Mouse (Mus musculus) R1 (cell line): ENCODE measurements around the gene Rbm47.
A peak's percentile ranks its signal among the peaks of the same experiment; 100 is the strongest.

Experiments
- DNase-seq: peaks from one replicate; pipeline ENCODE4 v3.0.0-alpha.2; 2018; ENCODE audit warnings: low read depth, low spot score

Rbm47 gene

GRCm38 (mm10) chr5:66086304-66086703, 86.6 kb downstream of the Rbm47 start:
- no peak for DNase-seq

DNA sequence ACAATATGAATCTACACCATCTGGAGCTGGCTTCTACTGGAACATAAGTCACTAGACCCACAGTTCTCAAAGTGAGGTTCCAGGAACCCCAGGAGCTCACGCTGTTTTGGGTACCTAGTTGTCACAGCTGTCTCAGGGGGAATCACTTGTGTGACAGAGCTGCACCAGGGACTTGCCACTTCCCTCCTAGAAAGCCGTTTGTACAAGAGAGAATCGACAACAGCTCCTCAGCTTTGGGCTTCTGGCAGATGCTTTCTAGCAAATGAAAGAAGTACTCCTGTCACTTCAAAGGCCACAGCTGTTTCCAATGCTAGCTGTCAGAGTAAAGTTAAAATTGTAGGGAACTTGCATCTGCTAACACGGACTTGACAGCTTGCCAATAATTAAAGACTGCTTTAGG, 87.4 kb downstream of the Rbm47 start:
- DNase-seq = no peak

GRCm38 (mm10) chr5:66084541-66084940, 88.4 kb downstream of the Rbm47 start:
- DNase-seq = no peak

DNA sequence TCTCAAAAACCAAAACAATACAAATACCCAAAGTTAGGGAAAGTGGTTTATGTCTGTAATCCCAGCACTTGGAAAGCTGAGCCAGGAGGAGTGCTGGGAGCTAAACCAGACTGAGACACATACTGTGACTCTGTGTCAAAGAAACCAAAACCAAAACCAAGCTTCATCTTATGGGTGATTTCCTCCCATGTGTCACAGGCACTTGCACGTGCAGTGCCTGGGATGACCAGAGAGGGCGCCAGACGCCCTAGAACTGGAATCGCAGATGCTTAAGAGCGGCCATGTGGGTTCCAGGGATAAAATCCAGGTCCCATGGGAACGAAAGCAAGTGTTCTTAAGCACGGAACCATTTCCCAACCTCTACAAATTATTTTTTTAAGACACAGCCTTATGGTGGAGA, 89.6 kb downstream of the Rbm47 start:
- peak; percentile 93 for DNase-seq

GRCm38 (mm10) chr5:66082229-66082572, 90.7 kb downstream of the Rbm47 start:
- DNase-seq = no peak

DNA sequence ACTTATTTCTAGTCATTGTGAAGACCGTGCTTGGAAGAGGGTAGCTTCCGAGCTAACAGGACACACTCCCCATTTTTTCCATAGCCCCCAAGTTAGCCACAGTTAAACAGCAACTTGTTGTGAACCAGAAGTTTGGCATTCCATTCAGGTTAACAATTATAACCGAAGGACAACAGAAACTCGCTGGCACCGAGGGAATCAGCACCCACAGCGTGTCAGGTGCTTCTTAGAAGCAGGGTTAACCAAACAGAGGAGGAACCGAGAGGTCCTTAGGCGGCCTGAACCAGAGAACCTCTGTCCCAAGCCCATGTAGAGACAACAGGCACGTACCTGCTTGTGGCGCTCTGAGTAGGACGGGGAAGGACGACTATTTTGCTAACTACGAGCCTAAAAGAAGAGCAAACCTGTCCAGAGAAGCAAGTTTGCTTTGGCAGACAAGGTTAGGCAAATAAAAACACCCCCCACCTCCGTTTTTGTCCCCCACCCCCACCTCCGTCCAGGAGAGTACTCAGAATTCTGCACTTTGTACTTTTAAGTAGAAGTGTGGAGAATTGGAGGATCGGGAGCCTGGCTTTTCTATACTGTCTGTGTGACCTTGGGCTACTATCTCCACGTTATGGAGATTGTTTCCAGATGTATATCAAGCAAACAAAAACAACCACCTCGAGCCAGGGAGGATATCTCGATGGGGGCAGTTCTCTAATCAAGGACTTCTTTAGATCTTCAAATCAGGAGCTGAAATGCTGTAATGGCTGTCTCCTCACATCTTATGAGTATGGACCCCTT, 91.3 kb downstream of the Rbm47 start:
- DNase-seq = no peak

- no peak for DNase-seq
These were observed 92.2 kb downstream of the Rbm47 start for GRCm38 (mm10) chr5:66080529-66081220.

GRCm38 (mm10) chr5:66079358-66080179, 93.3 kb downstream of the Rbm47 start:
- no peak for DNase-seq

GRCm38 (mm10) chr5:66078491-66079012, 94.4 kb downstream of the Rbm47 start:
- no peak for DNase-seq

DNA sequence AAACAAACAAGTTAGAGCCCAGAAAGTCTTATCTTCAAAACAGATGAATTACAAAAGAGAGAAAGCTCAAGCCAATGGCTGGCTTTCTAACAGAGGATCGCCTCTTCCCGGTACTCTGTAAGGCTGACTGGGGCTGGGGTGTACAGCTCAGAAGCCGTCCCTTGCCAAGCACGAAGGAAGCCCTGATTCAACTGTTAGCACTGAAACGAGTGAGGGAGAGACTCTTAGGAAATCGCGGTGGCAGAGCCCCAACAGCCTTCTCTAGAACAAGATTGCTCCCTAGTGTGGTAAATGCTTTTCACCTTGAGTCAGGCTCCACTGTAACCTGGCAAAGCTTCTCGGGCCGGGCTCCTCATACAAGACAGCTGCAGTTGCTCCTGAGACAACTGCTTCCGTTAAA, 95.5 kb downstream of the Rbm47 start:
- DNase-seq = no peak

- no peak for DNase-seq
These were observed 96.1 kb downstream of the Rbm47 start for GRCm38 (mm10) chr5:66076685-66077301.

DNA sequence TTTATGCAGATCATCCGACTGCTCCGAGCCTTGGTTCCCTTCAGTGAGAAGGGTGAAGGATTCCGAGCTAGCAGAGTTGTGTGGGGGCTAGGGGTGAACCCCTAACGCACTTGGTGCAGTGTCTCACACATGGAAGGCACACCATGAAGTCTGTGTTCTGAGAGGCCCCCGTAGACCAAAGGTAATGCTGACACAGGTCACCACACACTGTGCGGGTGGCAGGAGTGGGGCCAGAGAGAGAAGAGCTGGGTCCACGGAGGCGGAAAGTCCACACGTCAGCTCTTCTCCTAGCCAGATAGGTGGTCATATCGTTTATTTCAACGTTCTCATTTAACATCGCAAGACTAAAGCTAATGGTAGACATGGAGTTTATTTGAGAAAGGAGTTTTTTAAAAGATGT, 97.0 kb downstream of the Rbm47 start:
- no peak for DNase-seq

DNA sequence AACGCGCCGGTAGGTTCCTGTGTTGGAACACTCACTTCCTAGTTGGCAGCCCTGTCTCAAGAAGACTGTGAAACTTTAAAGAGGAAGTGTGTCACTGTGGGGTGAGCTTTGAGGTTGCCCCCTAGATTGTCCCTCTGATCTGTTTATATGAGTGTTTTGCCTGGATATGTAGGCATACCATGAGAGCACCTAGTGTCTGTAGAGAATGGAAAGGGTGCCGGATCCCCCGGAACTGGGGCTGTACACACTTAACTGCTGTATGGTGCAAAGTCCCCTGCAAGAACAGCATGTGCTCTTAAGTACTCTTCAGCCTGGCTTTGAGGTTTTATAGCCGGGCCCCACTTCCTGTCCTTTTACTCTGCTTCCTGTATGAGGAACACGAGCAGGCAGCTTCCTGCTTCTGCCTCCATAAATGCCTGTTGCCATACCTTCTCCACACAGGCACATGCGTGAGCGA, 97.9 kb downstream of the Rbm47 start:
- DNase-seq = no peak

DNA sequence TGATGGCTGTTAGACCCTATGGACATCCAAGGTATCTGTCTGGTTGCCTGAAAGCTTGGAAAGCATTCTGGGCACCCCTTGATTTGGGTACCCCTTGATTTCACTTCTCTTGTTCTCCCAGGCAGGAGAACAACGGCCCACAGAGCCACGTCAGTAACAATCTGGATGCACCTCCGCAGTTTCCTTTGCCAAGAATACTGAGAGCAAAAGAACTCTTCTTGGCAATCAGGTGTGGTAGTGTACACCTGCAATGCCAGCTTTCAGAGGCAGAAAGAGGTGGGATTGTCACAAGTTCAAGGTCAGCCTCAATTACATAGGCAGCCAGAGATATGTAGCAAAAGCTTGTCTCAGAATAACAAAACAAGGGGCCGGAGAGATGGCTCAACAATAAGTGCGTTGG, 98.7 kb downstream of the Rbm47 start:
- no peak for DNase-seq

DNA sequence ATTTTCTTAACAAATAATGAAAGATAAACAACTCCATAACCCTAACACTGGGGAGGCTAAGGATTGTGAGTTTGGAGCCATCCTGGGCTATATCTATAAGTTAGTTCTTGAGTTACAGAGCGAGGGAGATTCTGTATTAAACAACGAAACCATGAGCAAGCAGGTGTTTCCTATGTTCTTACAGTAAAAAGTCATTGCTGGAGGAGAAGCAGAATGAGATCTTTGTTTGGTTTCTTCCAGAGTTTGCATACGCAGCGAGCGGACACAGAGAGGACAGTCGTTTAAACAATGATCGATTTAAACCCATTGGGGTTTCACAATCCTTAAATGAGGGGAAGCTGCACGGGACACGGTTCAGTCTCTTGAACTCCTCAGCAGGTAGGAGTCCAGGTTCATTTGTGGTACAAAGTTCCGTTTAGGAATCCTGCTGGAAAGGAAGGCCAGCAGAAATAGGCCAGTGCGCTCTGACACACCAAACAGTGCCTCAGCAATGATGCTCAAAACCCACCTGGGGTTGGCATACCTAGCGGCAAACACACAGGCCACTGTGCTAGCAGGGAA, 99.2 kb downstream of the Rbm47 start:
- DNase-seq = no peak

DNA sequence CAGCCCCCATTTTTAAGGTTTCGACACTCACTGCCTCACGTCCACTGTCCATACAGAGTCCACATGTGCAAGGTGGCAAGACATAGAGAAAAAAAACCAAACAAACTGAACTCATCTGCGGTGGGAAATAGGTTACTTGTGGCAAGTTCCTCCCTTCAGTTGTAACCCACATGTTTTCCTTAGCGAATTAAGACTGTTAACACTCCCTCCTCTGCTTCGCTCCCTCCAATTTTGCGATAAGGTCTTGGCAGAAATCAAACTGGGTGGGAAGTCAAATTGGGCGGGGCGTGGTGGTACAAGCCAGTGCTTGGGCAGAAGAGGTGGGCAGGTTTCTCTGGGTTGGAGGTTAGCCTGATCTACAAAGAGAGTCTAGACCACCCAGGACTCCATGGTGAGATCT, 101.2 kb downstream of the Rbm47 start:
- DNase-seq = no peak

DNA sequence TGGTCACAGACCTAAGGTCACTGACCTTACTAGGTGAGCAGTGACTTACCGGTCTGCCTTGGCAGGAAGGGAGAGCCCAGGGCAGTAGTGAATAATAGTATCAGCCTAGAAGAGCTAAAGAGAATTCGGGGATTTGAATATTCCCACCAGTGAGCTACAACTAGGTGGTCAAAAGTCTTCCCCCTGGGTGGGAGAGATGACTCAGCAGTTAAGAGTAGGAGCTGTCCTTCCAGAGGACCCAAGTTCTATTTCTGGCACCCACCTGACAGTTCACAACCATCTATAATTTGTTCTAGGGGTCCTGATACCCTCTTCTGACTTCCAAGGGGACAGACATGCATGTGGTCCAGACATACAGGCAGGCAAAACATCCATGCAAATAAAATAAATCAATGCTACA, 102.6 kb downstream of the Rbm47 start:
- no peak for DNase-seq

DNA sequence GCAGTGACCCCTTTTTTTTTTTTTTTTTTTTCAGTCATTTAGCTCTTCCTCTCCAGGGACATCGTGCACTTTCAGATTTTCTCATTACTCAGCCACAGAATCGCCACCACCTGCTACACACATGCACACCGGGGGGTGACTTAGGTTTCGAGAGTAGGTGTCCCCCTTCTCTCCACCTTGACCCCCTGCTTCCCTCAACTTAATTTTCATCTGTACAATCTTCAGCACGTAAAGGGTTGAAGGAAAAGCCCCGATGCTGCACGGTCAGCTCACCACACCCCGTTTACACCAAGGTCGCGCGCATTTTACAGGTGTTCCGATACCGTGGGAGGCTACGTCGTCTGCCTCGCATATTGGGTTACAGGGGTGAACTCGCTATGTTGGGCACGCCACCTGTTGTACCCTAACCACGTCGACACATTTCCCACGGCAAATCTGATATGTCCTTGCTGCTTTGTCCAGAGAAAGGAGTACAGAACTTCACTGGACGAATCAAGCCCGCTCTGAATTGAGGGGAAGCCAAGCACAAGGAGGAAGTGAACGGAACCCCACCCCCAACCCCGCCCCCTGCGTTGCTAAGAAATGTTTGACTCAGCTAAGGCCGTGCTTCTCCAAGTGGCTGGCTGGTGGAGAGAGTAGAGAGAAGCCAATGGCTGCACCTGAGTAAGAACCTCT, 103.3 kb downstream of the Rbm47 start:
- peak; percentile 90 for DNase-seq

DNA sequence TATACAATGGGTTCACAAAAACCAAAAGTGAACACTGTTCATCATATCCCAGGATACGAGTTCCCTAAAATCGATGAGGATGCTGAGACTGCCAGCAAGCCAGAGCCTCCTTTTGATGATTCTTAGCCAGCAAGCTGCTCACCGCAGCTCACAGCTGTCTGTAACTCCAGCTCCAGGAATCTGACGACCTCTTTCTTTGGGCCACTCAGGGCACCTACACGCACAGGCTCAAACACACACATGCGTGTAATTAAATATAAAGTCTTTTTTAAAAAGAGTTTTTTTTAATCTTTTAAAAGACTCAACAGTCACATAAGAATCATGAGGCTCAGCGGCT, 103.8 kb downstream of the Rbm47 start:
- DNase-seq = no peak

DNA sequence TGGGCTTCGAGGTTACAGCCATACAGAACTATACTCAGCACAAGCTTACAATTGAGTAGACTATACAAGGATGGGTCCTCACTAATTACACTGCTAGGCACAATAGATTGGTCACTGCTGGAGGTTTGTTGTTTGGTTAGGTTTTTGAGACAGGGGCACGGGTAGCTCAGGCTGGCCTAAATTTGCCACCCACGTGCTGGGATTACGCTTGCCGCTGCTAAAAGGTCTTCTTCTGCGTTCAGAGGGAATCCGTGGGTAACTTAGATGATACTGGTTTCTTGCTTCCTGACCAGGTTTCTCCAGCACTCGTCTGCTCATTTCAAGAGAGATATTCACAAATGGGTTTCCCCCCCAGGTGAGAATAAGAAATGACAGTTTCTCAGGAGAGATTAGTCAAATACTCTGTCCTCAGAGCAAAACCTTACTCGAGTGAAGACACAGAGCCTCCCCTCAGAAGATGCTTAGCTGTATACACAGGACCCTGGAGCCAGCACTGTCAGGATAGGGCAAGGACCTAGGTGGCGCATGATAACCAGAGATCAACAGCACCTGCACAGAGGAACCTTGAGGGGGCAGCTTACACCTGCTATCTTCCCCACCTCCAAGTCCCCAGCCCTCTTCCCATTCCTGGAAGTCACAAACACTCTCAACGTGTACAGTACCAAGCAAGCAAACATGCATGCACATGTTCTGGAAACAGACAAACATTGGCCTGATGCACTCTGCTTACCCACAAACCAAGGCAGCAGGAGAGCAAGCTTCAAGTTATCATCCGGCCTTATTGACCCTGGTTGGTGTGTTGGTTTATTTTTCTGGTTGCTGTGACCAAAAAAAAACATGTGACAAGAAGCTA, 104.6 kb downstream of the Rbm47 start:
- no peak for DNase-seq
